Mouse (Mus musculus) lung, embryonic 15.5 days (tissue): ENCODE measurements around the gene Pmpcb. TPM values are rescaled to one million over a fixed set of nuclear protein-coding genes. Genes with fewer than 3 reads are reported as not detected.
"Not testable (repeated sequence)": the region's sequence is repeated elsewhere in the genome, so short reads cannot be mapped to it uniquely, and the experiment has no call there.

Experiments used
- ATAC-seq: fragments of 200-750 bp; cut with Nextera tagmentation; 2 replicates; pipeline ENCODE4 v1.8.0; 2017; ENCODE audit warnings: moderate number of reproducible peaks, borderline replicate concordance; ENCODE audit not compliant: low FRiP score, low TSS enrichment; ENCODE audit errors: extremely low read depth
- H3K27ac ChIP-seq: fragments of 300-500 bp; sonication (generic); 2 replicates; pipeline ENCODE4 v1.5.1; 2015; ENCODE audit warnings: moderate library complexity, mild to moderate bottlenecking, inconsistent platforms
- H3K27me3 ChIP-seq: fragments of 300-500 bp; sonication (generic); 2 replicates; pipeline ENCODE4 v1.6.1; 2015; ENCODE audit warnings: inconsistent platforms
- H3K36me3 ChIP-seq: fragments of 300-500 bp; sonication (generic); 2 replicates; pipeline ENCODE4 v1.6.1; 2015; ENCODE audit warnings: inconsistent platforms
- H3K4me1 ChIP-seq: fragments of 300-500 bp; sonication (generic); 2 replicates; pipeline ENCODE4 v1.6.1; 2015; ENCODE audit warnings: inconsistent platforms
- H3K4me2 ChIP-seq: fragments of 300-500 bp; sonication (generic); 2 replicates; pipeline ENCODE4 v1.6.1; 2015; ENCODE audit warnings: inconsistent platforms, mild to moderate bottlenecking, moderate library complexity
- H3K4me3 ChIP-seq: fragments of 300-500 bp; sonication (generic); 2 replicates; pipeline ENCODE4 v1.5.1; 2015; ENCODE audit warnings: mild to moderate bottlenecking, inconsistent platforms
- H3K9ac ChIP-seq: fragments of 300-500 bp; sonication (generic); 2 replicates; pipeline ENCODE4 v1.6.1; 2015; ENCODE audit warnings: inconsistent platforms
- H3K9me3 ChIP-seq: fragments of 300-500 bp; sonication (generic); 2 replicates; pipeline ENCODE4 v1.6.1; 2016; ENCODE audit warnings: inconsistent platforms
- WGBS: fragments of 180-500 bp; shearing (Covaris S2); methylation state at CpG from one replicate; pipeline ENCODE4 v1.1.7; 2015; 5-methylcytosine and 5-hydroxymethylcytosine counted together
- polyA plus RNA-seq: library from polyadenylated mRNA; unstranded; fragments of >200 nt; fragmentation: Nextera tagmentation; extraction: Ambion mirVana; gene quantifications from 2 replicates; pipeline ENCODE4 v1.2.1, GENCODE M21; 2015

Gene Pmpcb
- polyA plus RNA-seq, 1 experiment from 2014 or later = 76.3 TPM

GRCm38 (mm10) chr5:21706546-21706945 is 30.4 kb upstream of the Pmpcb start:
- H3K4me2 ChIP-seq = no peak overlapping the region
- H3K4me1 ChIP-seq = 0 out of 2 replicates have a peak, but pooled peaks cover 4% of the 10 kb centered on the region
- H3K9me3 ChIP-seq = no peaks in the 10 kb centered on the region
- no peak overlapping the region for H3K4me3 ChIP-seq
- H3K27ac ChIP-seq = no peak overlapping the region
- H3K9ac ChIP-seq = no peak overlapping the region
- no peaks in the 10 kb centered on the region for H3K27me3 ChIP-seq
- no peaks in the 10 kb centered on the region for H3K36me3 ChIP-seq
- ATAC-seq = no peak
- WGBS = 81% methylated on average over 4 of the region's 4 CpGs

GRCm38 (mm10) chr5:21708011-21708410 is 28.9 kb upstream of the Pmpcb start:
- 84% methylated on average over 8 of the region's 8 CpGs for WGBS
- not testable (repeated sequence) for H3K4me1 ChIP-seq

GRCm38 (mm10) chr5:21712127-21712715 is 24.7 kb upstream of the Pmpcb start:
- no peak for ATAC-seq
- H3K36me3 ChIP-seq = no peaks in the 10 kb centered on the region
- no peaks in the 10 kb centered on the region for H3K27me3 ChIP-seq
- H3K4me1 ChIP-seq = no peaks in the 10 kb centered on the region
- no peak overlapping the region for H3K4me3 ChIP-seq
- H3K27ac ChIP-seq = no peak overlapping the region
- H3K4me2 ChIP-seq = no peak overlapping the region
- H3K9me3 ChIP-seq = no peaks in the 10 kb centered on the region
- no peak overlapping the region for H3K9ac ChIP-seq
- 53% methylated on average over 13 of the region's 13 CpGs for WGBS

More at GRCm38 (mm10) chr5:21708011-21708410, 28.9 kb upstream of the Pmpcb start:
- H3K9ac ChIP-seq, H3K9me3 ChIP-seq, H3K4me2 ChIP-seq, H3K27ac ChIP-seq, H3K4me3 ChIP-seq, H3K27me3 ChIP-seq, H3K36me3 ChIP-seq, ATAC-seq: not testable (repeated sequence)

- Histone ChIP-seq H3K4me3 (no peak overlapping the region), H3K36me3 (no peaks in the 10 kb centered on the region), H3K9me3 (no peaks in the 10 kb centered on the region), H3K9ac (no peak overlapping the region), H3K4me1 (no peaks in the 10 kb centered on the region), H3K27ac (no peak overlapping the region), H3K27me3 (no peaks in the 10 kb centered on the region), H3K4me2 (no peak overlapping the region)
- no peak for ATAC-seq
- WGBS = 92% methylated on average over 4 of the region's 4 CpGs
Observed at GRCm38 (mm10) chr5:21714447-21714846, 22.5 kb upstream of the Pmpcb start.

- Histone ChIP-seq H3K36me3 (no peaks in the 10 kb centered on the region), H3K4me1 (no peaks in the 10 kb centered on the region), H3K9ac (no peak overlapping the region), H3K4me2 (no peak overlapping the region), H3K9me3 (no peaks in the 10 kb centered on the region), H3K4me3 (no peak overlapping the region), H3K27ac (no peak overlapping the region), H3K27me3 (no peaks in the 10 kb centered on the region)
- ATAC-seq = no peak
- 82% methylated on average over 10 of the region's 10 CpGs for WGBS
Observed at GRCm38 (mm10) chr5:21717165-21717715, 19.7 kb upstream of the Pmpcb start.

GRCm38 (mm10) chr5:21718546-21718945 is 18.4 kb upstream of the Pmpcb start:
- ATAC-seq = no peak
- no peaks in the 10 kb centered on the region for H3K27me3 ChIP-seq
- H3K4me3 ChIP-seq = no peak overlapping the region
- no peaks in the 10 kb centered on the region for H3K36me3 ChIP-seq
- no peak overlapping the region for H3K9ac ChIP-seq
- no peaks in the 10 kb centered on the region for H3K9me3 ChIP-seq
- no peak overlapping the region for H3K27ac ChIP-seq
- WGBS = 84% methylated on average over 5 of the region's 5 CpGs
- no peaks in the 10 kb centered on the region for H3K4me1 ChIP-seq
- H3K4me2 ChIP-seq = no peak overlapping the region

- H3K4me2 ChIP-seq = no peak overlapping the region
- H3K27ac ChIP-seq = no peak overlapping the region
- no peak overlapping the region for H3K4me3 ChIP-seq
- H3K4me1 ChIP-seq = no peaks in the 10 kb centered on the region
- WGBS = 96% methylated on average over 2 of the region's 2 CpGs
- H3K9ac ChIP-seq = no peak overlapping the region
- H3K27me3 ChIP-seq = no peaks in the 10 kb centered on the region
- no peak for ATAC-seq
- no peaks in the 10 kb centered on the region for H3K36me3 ChIP-seq
- no peaks in the 10 kb centered on the region for H3K9me3 ChIP-seq
Observed at GRCm38 (mm10) chr5:21719209-21719608, 17.7 kb upstream of the Pmpcb start.

GRCm38 (mm10) chr5:21724427-21724826 is 12.5 kb upstream of the Pmpcb start:
- Histone ChIP-seq H3K4me2 (no peak overlapping the region), H3K4me3 (no peak overlapping the region), H3K9ac (no peak overlapping the region), H3K27ac (0 out of 2 replicates have a peak overlapping the region, but pooled peaks have one; percentile 9), H3K4me1 (no peaks in the 10 kb centered on the region), H3K36me3 (no peaks in the 10 kb centered on the region), H3K27me3 (no peaks in the 10 kb centered on the region), H3K9me3 (no peaks in the 10 kb centered on the region)
- WGBS = 42% methylated on average over 1 of the region's 1 CpGs
- ATAC-seq = no peak

- H3K9ac ChIP-seq = no peak overlapping the region
- H3K27ac ChIP-seq = 0 out of 2 replicates have a peak overlapping the region, but pooled peaks have one; percentile 9
- H3K4me3 ChIP-seq = no peak overlapping the region
- H3K4me2 ChIP-seq = no peak overlapping the region
- no peaks in the 10 kb centered on the region for H3K36me3 ChIP-seq
- H3K27me3 ChIP-seq = no peaks in the 10 kb centered on the region
- no peaks in the 10 kb centered on the region for H3K4me1 ChIP-seq
- WGBS = 37% methylated on average over 7 of the region's 7 CpGs
- ATAC-seq = no peak
- no peaks in the 10 kb centered on the region for H3K9me3 ChIP-seq
Observed at GRCm38 (mm10) chr5:21724872-21725271, 12.1 kb upstream of the Pmpcb start.

GRCm38 (mm10) chr5:21729107-21729506 is 7.8 kb upstream of the Pmpcb start:
- no peaks in the 10 kb centered on the region for H3K27me3 ChIP-seq
- ATAC-seq = no peak
- no peaks in the 10 kb centered on the region for H3K9me3 ChIP-seq
- no peak overlapping the region for H3K9ac ChIP-seq
- no peaks in the 10 kb centered on the region for H3K36me3 ChIP-seq
- no peaks in the 10 kb centered on the region for H3K4me1 ChIP-seq
- no peak overlapping the region for H3K4me2 ChIP-seq
- WGBS = 71% methylated on average over 5 of the region's 5 CpGs
- H3K4me3 ChIP-seq = no peak overlapping the region
- H3K27ac ChIP-seq = no peak overlapping the region

GRCm38 (mm10) chr5:21732177-21732911 is 4.6 kb upstream of the Pmpcb start:
- H3K4me1 ChIP-seq = no peaks in the 10 kb centered on the region
- no peaks in the 10 kb centered on the region for H3K36me3 ChIP-seq
- no peak for ATAC-seq
- H3K4me3 ChIP-seq = no peak overlapping the region
- H3K4me2 ChIP-seq = no peak overlapping the region
- 78% methylated on average over 3 of the region's 3 CpGs for WGBS
- H3K27ac ChIP-seq = no peak overlapping the region
- H3K9ac ChIP-seq = no peak overlapping the region
- no peaks in the 10 kb centered on the region for H3K9me3 ChIP-seq
- no peaks in the 10 kb centered on the region for H3K27me3 ChIP-seq

GRCm38 (mm10) chr5:21732930-21733329 is 4.0 kb upstream of the Pmpcb start:
- no peak overlapping the region for H3K4me3 ChIP-seq
- no peaks in the 10 kb centered on the region for H3K27me3 ChIP-seq
- no peak overlapping the region for H3K4me2 ChIP-seq
- 32% methylated on average over 8 of the region's 8 CpGs for WGBS
- H3K9ac ChIP-seq = no peak overlapping the region
- H3K9me3 ChIP-seq = no peaks in the 10 kb centered on the region
- no peaks in the 10 kb centered on the region for H3K36me3 ChIP-seq
- H3K27ac ChIP-seq = no peak overlapping the region
- peaks cover 3% of the 10 kb centered on the region for H3K4me1 ChIP-seq
- ATAC-seq = 0 out of 2 replicates have a peak, but pooled peaks have one; percentile 23
